Mouse (Mus musculus): Measurements from ENCODE around the gene Lamtor5.

DNA sequence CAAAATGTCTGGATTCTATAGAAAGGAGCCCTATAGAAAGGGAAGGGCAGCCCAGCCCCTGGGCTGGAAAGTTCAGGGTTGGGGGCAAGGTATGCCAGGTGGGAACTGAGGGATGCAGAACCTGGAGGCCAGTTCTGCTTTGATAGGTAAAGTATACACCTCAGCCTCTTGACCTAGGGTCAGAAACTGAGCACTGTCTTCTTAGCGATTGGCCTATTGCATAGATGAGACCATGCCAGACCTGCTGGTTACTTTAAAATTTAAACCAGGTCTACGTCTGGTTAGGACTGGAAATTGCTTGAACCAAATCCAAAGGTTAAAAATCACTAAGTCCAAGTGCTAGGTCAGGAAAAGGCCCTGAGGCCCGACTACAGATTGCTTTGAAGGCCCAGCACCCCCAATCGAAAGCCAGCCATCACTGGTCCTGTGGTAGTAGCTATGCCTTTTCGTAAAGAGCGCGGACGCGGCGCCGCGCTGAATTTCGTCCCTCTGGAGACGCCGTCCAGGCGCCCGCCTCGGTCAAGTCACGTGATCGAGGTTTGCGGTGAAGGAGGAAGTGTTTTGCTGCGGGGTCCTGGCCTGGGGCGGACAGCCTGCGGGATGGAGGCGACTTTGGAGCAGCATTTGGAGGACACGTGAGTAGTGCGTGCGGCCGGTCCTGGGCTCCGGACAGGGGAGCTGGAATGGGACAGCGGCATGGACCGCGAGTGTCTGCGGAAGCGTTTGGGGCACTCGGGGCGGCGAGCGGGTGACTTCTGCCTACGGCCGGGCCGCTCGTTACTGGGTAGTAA lies at the start of gene Lamtor5:
- TF ChIP-seq GATA1 (IDR thresholded peaks at IDR 0.05; ENCODE audit: borderline replicate concordance, low read length), result no peak
- TF ChIP-seq FLI1 (IDR thresholded peaks at IDR 0.05; ENCODE audit: low read length), result no peak

All from megakaryocyte, embryonic 14.5 days (primary cell).